Mouse (Mus musculus) ES-Bruce4 (cell line): ENCODE data around the gene Vapb.

Experiments
- CTCF ChIP-seq: IDR thresholded peaks from one replicate; pipeline ENCODE4 v1.8.1; 2011; ENCODE audit warnings: low read depth, low read length
- POLR2A ChIP-seq: IDR thresholded peaks from one replicate; pipeline ENCODE4 v1.8.1; 2011; ENCODE audit warnings: low read length; ENCODE audit not compliant: insufficient read depth

GRCm38 (mm10) chr2:173702096-173702866, 35.0 kb upstream of the Vapb start:
- TF ChIP-seq CTCF (no peak), POLR2A (no peak)
